Mouse (Mus musculus) CH12.LX (cell line): ENCODE measurements around the gene Gm28048. TPM values are rescaled to one million over a fixed set of nuclear protein-coding genes. Genes with fewer than 3 reads are reported as not detected.
A peak's percentile ranks its signal among the peaks of the same experiment; 100 is the strongest.

Experiments used
- DNase-seq: peaks from one replicate; pipeline ENCODE4 v3.0.0-alpha.2; 2013; ENCODE audit errors: extremely low read depth
- H3K27ac ChIP-seq: 2 replicates; pipeline ENCODE4 v1.5.1; 2012; ENCODE audit warnings: low read depth, mild to moderate bottlenecking, control low read depth, moderate library complexity; ENCODE audit not compliant: insufficient read depth
- H3K27me3 ChIP-seq: replicated peaks from 2 replicates; pipeline ENCODE3; 2012; ENCODE audit warnings: inconsistent platforms
- H3K36me3 ChIP-seq, 2 experiments: replicated peaks in 1 of 2; 2 replicates each; pipeline versions ENCODE3 to v1.6.1; 2012; ENCODE audit warnings: inconsistent platforms in 1 of 2, low read length in 1 of 2, mild to moderate bottlenecking in 1 of 2, mixed read lengths in 1 of 2, moderate library complexity in 1 of 2; ENCODE audit not compliant: control insufficient read depth in 1 of 2, insufficient read depth in 1 of 2
- H3K4me1 ChIP-seq, 2 experiments: 2 replicates each; pipeline ENCODE4 v1.6.1; 2012; ENCODE audit warnings: inconsistent platforms in 1 of 2, moderate library complexity in 1 of 2; ENCODE audit not compliant: insufficient read depth in 2 of 2, control insufficient read depth in 1 of 2
- H3K4me2 ChIP-seq: 2 replicates; pipeline ENCODE4 v1.6.1; 2012; ENCODE audit warnings: low read depth, mild to moderate bottlenecking, control low read depth; ENCODE audit not compliant: poor library complexity, insufficient read depth, severe bottlenecking
- H3K4me3 ChIP-seq, 3 experiments: fragments of 150-350 bp in 1 of 3; sonication (generic) in 1 of 3; replicated peaks in 1 of 3; 2 replicates each; pipeline versions ENCODE3 to v1.5.1; 2011 to 2012; ENCODE audit warnings: low read depth in 2 of 3, low read length in 2 of 3, mild to moderate bottlenecking in 2 of 3, moderate library complexity in 2 of 3, control low read depth in 1 of 3, improper control_type of control experiment in 1 of 3, inconsistent platforms in 1 of 3, mixed read lengths in 1 of 3; ENCODE audit not compliant: poor library complexity in 1 of 3
- H3K79me2 ChIP-seq: replicated peaks from 2 replicates; pipeline ENCODE4 v1.6.1; 2012; ENCODE audit warnings: mild to moderate bottlenecking, moderate library complexity; ENCODE audit not compliant: control insufficient read depth, poor library complexity, insufficient read depth, severe bottlenecking; ENCODE audit errors: extremely low read depth
- H3K9ac ChIP-seq: 2 replicates; pipeline ENCODE4 v1.6.1; 2012; ENCODE audit warnings: low read depth, mild to moderate bottlenecking, control low read depth, moderate library complexity; ENCODE audit not compliant: insufficient read depth
- H3K9me3 ChIP-seq: replicated peaks from 2 replicates; pipeline ENCODE3; 2012; ENCODE audit warnings: low read length, inconsistent platforms, mixed read lengths
- CHD1 ChIP-seq: IDR thresholded peaks from 2 replicates; pipeline ENCODE4 v1.6.1; 2012; ENCODE audit warnings: low read depth, low read length, improper control_type of control experiment, inconsistent platforms
- ETS1 ChIP-seq: conservative IDR thresholded peaks from 2 replicates; pipeline ENCODE4 v1.6.1; 2012; ENCODE audit warnings: low read depth, mild to moderate bottlenecking, inconsistent platforms, low read length, improper control_type of control experiment, moderate library complexity
- GABPA ChIP-seq: IDR thresholded peaks from 2 replicates; pipeline ENCODE4 v1.6.1; 2012; ENCODE audit warnings: low read depth, low read length, improper control_type of control experiment, inconsistent platforms; ENCODE audit not compliant: insufficient replicate concordance
- JUN ChIP-seq: IDR thresholded peaks from 2 replicates; pipeline ENCODE4 v1.6.1; 2011; ENCODE audit warnings: low read depth, mild to moderate bottlenecking, low read length, improper control_type of control experiment, moderate library complexity; ENCODE audit not compliant: insufficient read depth
- KAT2A ChIP-seq: IDR thresholded peaks from 2 replicates; pipeline ENCODE4 v1.6.1; 2012; ENCODE audit warnings: low read length, improper control_type of control experiment, inconsistent platforms; ENCODE audit not compliant: insufficient replicate concordance
- MAFK ChIP-seq: IDR thresholded peaks from 2 replicates; pipeline ENCODE4 v1.6.1; 2011; ENCODE audit warnings: low read length, improper control_type of control experiment; ENCODE audit not compliant: insufficient replicate concordance
- MAX ChIP-seq: IDR thresholded peaks from 2 replicates; pipeline ENCODE4 v1.6.1; 2011; ENCODE audit warnings: low read length, improper control_type of control experiment
- MEF2A ChIP-seq: IDR thresholded peaks from 2 replicates; pipeline ENCODE4 v1.6.1; 2014; ENCODE audit warnings: low read depth, mild to moderate bottlenecking, inconsistent platforms, low read length, improper control_type of control experiment, borderline replicate concordance
- MXI1 ChIP-seq: IDR thresholded peaks from 2 replicates; pipeline ENCODE4 v1.6.1; 2011; ENCODE audit warnings: mild to moderate bottlenecking, low read depth, low read length, improper control_type of control experiment
- MYC ChIP-seq: IDR thresholded peaks from 2 replicates; pipeline ENCODE4 v1.6.1; 2011; ENCODE audit warnings: low read depth, mild to moderate bottlenecking, improper control_type of control experiment, low read length
- NRF1 ChIP-seq: IDR thresholded peaks from 2 replicates; pipeline ENCODE4 v1.6.1; 2014; ENCODE audit warnings: low read depth, mild to moderate bottlenecking, inconsistent platforms, low read length, improper control_type of control experiment, moderate library complexity
- PAX5 ChIP-seq: IDR thresholded peaks from 2 replicates; pipeline ENCODE4 v1.6.1; 2012; ENCODE audit warnings: low read length, inconsistent platforms, mixed read lengths
- POLR2A ChIP-seq: IDR thresholded peaks from 2 replicates; pipeline ENCODE4 v1.6.1; 2011; ENCODE audit warnings: low read depth, mild to moderate bottlenecking, improper control_type of control experiment, low read length
- POLR2AphosphoS2 ChIP-seq: IDR thresholded peaks from 2 replicates; pipeline ENCODE4 v1.6.1; 2011; ENCODE audit warnings: low read depth, low read length, improper control_type of control experiment
- RCOR1 ChIP-seq: conservative IDR thresholded peaks from 2 replicates; pipeline ENCODE4 v1.6.1; 2012; ENCODE audit warnings: low read depth, mild to moderate bottlenecking, inconsistent platforms, low read length, improper control_type of control experiment
- SIN3A ChIP-seq: IDR thresholded peaks from 2 replicates; pipeline ENCODE4 v1.6.1; 2012; ENCODE audit warnings: low read length, improper control_type of control experiment, inconsistent platforms
- USF1 ChIP-seq: IDR thresholded peaks from 2 replicates; pipeline ENCODE4 v1.6.1; 2014; ENCODE audit warnings: low read depth, mild to moderate bottlenecking, inconsistent platforms, low read length, improper control_type of control experiment
- ZC3H11A ChIP-seq: IDR thresholded peaks from 2 replicates; pipeline ENCODE4 v1.6.1; 2012; ENCODE audit warnings: low read depth, mild to moderate bottlenecking, inconsistent platforms, low read length, improper control_type of control experiment
- ZNF384 ChIP-seq: IDR thresholded peaks from 2 replicates; pipeline ENCODE4 v1.6.1; 2012; ENCODE audit warnings: low read depth, low read length, improper control_type of control experiment, inconsistent platforms
- dilution Hi-C: fragments of 300-500 bp; cut with MboI; formaldehyde crosslinking; loops from 2 replicates; pipeline ENCODE4 v1.14.3; 2020; ENCODE audit warnings: low sequenced_read_pairs; ENCODE audit not compliant: extremely low pct_unique_long_range_greater_than_20kb, extremely low pct_ligation_motif_present
- in situ Hi-C: fragments of 300-500 bp; cut with MboI; formaldehyde crosslinking; loops from 3 replicates; pipeline ENCODE4 v1.14.3; 2019; ENCODE audit warnings: low sequenced_read_pairs, low pct_ligation_motif_present, low pct_unique_long_range_greater_than_20kb, mixed read lengths
- polyA plus RNA-seq: library from polyadenylated mRNA; unstranded; fragments of >175 nt; gene quantifications from 2 replicates; pipeline ENCODE4 v1.2.1, GENCODE M21; 2012; ENCODE audit warnings: low read depth; ENCODE audit not compliant: insufficient read length
- total RNA-seq, 2 experiments: library from RNA; depleted of rRNA; stranded (reverse); fragments of 300-350 nt in 1 of 2; fragments of >200 nt in 1 of 2; gene quantifications; 2 replicates each; pipeline ENCODE4 v1.2.3; 2012 to 2014

Gm28048 gene
- total and polyA plus RNA-seq, 3 experiments, result 32.6 to 93.3 (median 59.5) TPM

DNA sequence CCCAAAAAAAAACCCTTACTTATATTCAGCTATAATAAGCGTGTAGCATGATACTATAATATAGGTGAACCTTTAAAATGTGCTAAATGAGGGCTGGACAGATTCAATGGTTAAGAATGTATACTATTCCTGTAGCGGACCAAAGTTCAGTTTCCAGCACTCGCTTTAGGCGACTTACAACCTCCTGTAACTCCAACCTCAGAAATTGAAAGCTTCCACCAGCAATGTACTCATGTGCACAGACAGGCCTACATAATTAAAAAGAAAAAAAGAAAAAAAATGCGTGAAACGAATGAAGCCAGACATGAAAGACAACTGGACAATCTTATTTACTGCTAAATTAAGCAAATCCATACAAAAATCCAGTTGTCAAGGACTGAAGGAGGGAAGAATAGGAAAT lies 956 bp upstream of the Gm28048 start:
- peak overlapping the region; percentile 22; the same call in 1 of the 2 replicates for H3K4me2 ChIP-seq
- H3K9me3 ChIP-seq, result no peaks in the 10 kb centered on the region
- H3K4me3 ChIP-seq, result peak overlapping the region in 1 of 3 experiments; percentile 92
- H3K36me3 ChIP-seq, result peaks cover 3 to 16% of the 10 kb centered on the region in 2 experiments
- peaks cover 7 to 37% of the 10 kb centered on the region in 2 experiments for H3K4me1 ChIP-seq
- in situ Hi-C loops, result no loop called here
- TF ChIP-seq MEF2A (no peak), POLR2A (no peak), ETS1 (no peak), NRF1 (no peak), POLR2AphosphoS2 (no peak), KAT2A (no peak), ZNF384 (no peak), RCOR1 (no peak), GABPA (no peak), JUN (no peak), MXI1 (no peak), MAFK (no peak), ZC3H11A (no peak), SIN3A (no peak), USF1 (no peak)
- no peaks in the 10 kb centered on the region for H3K27me3 ChIP-seq
- no peak overlapping the region for H3K27ac ChIP-seq
- DNase-seq, result no peak
- H3K79me2 ChIP-seq, result peaks cover 19% of the 10 kb centered on the region
- dilution Hi-C loops, result no loop called here
- peak overlapping the region; percentile 78; the same call in 1 of the 2 replicates for H3K9ac ChIP-seq

- DNase-seq, result no peak
- TF ChIP-seq PAX5, result no peak
- peak; percentile 38 for TF ChIP-seq MAX
- TF ChIP-seq MYC, result 0 out of 2 replicates have a peak, but pooled peaks have one; percentile 41
- TF ChIP-seq ETS1, result 0 out of 2 replicates have a peak, but pooled peaks have one; percentile 4
- peak; percentile 52; the same call in 1 of the 2 replicates for TF ChIP-seq CHD1
- Histone ChIP-seq H3K9me3 (no peaks in the 10 kb centered on the region), H3K4me3 (peak overlapping the region; percentile 53 to 92 (median 68)), H3K36me3 (peaks cover 3 to 26% of the 10 kb centered on the region in 2 experiments), H3K4me2 (peak overlapping the region; percentile 94), H3K4me1 (peaks cover 10 to 45% of the 10 kb centered on the region in 2 experiments), H3K27me3 (no peaks in the 10 kb centered on the region), H3K79me2 (peaks cover 21% of the 10 kb centered on the region), H3K9ac (peak overlapping the region; percentile 78), H3K27ac (peak overlapping the region; percentile 74)
- in situ Hi-C loops, result no loop called here
- dilution Hi-C loops, result no loop called here
Measured at GRCm38 (mm10) chr11:22981543-22981950, 343 bp downstream of the Gm28048 start.
